Mouse (Mus musculus): ENCODE data around the gene Rfng. TPM values are rescaled to one million over a fixed set of nuclear protein-coding genes. Genes with fewer than 3 reads are reported as not detected.
A peak's percentile ranks its signal among the peaks of the same experiment; 100 is the strongest.
"Not testable (repeated sequence)": the region's sequence is repeated elsewhere in the genome, so short reads cannot be mapped to it uniquely, and the experiment has no call there.

Gene Rfng
- polyA plus RNA-seq (2016; fragmentation: Nextera tagmentation; extraction: Ambion mirVana), result 22.4 and 22.9 TPM in 2 replicates

DNA sequence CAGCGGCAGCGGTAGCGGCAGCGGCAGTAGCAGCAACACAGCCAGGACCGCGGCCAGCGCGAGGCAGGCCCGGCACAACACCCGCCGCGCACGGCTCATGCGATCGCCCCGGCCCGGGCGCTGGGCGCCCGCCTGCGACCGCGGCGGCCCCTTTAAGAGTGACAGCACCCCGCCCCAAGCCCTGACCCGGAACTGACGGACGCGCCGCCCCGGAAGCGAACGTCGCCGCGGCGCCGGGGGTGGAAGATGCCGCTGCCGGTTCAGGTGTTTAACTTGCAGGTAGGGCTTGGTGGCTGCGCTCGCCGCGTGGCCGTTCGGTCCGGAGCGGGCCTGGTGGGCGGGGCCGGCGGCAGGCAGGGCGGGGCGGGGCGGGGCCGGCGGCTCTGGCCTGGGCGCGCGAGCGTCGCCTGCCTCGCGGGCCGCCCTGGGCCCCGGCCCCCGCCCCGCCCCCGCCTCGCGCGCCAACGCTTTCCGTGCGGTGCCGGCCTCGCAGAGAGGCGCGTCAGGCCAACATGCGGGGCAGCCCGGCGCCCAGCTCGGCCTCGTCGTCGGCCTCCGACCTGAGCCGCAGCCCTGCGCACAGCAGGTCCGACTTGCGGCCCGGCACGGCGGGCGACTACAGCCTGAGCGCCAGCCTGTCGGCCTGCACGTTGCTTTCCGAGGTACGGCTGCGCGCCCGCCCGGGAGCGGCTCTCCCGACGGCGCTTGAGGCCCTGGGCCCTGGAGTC is at the start of gene Rfng, which contains the start of gene Gps1:
Gene Rfng (minus strand): TSS at position 144 of the 728 bp plus-strand sequence.
Gene Gps1 (plus strand): TSS at position 209 of the 728 bp plus-strand sequence.
- Histone ChIP-seq H3K4me3 (peak within 1 kb of the TSS; percentile 98), H3K36me3 (peaks cover 57% of the 10 kb centered on the region), H3K9ac (peak within 1 kb of the TSS; percentile 88), H3K27ac (peak within 1 kb of the TSS; percentile 87), H3K4me2 (peak within 1 kb of the TSS; percentile 99), H3K9me3 (replicated peaks) (no peaks in the 10 kb centered on the region), H3K4me1 (peaks cover 38% of the 10 kb centered on the region), H3K27me3 (replicated peaks) (0 out of 2 replicates have a peak, but pooled peaks cover 3% of the 10 kb centered on the region)
- ATAC-seq, result peak; percentile 83
- WGBS (ENCODE audit: insufficient replicate concordance), result under 1% methylated on average over 75 of the region's 107 CpGs

DNA sequence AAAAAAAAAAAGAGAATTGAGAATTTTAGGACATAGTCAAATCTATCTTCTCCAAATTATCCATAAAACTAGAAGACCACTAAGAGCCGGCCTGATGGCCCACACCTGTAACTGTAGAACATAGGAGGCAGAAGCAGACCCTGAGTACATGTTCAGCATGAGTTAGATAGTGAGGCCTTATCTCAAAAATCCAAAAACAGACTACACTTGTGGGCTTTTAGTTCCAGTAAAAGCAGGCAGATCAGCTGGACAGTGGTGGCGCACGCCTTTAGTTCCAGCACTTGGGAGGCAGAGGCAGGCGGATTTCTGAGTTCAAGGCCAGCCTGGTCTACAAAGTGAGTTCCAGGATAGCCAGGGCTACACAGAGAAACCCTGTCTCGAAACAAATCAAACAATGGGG is 49.0 kb upstream of the Rfng start:
- H3K9ac ChIP-seq; H3K27ac ChIP-seq; H3K36me3 ChIP-seq; H3K27me3 ChIP-seq (replicated peaks); H3K4me2 ChIP-seq; H3K9me3 ChIP-seq (replicated peaks); H3K4me3 ChIP-seq: not testable (repeated sequence)
- peaks cover 17% of the 10 kb centered on the region for H3K4me1 ChIP-seq
- 51% methylated on average over 5 of the region's 5 CpGs for WGBS (ENCODE audit: insufficient replicate concordance)
- ATAC-seq, result peak; percentile 46; the same call in 1 of the 2 replicates

DNA sequence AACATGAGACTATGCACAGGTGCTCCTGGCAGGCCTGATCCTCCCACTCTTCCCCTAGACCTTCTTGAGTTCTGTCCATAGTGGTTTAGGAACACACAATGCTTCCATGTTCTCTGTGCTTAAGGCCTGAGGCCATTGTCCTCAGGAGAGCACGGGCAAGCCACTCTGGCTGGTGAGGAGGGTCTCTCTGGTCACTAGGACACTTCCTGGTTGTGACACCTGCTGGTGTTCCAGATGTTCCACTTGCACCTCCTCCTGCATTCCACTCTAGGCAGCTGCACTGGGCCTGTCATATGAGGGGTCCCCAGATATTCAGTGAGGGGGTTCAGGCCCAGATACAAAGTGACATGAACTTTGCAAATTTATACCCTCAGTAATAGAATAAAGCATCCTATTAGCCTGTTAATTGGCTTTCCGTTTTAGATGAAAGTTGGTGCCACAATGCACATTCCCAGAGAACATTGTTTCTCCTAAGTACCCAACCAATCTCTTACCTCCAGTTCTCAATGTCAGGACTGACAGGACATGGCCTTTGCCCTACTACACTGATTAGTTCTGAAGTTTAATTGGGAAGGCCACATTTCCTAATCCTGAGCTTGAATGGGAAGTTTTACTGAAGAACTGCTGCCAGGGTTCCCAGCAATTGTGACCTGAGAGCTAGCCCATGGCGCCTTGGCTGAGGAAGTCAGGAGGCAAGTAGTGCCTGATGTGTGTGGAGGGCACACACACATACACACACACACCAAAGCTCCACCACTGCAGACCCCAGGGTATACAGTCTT is 47.8 kb upstream of the Rfng start:
- H3K9ac ChIP-seq, result no peak overlapping the region
- H3K27me3 ChIP-seq (replicated peaks), result 0 out of 2 replicates have a peak, but pooled peaks cover 4% of the 10 kb centered on the region
- H3K4me3 ChIP-seq, result no peak overlapping the region
- no peak overlapping the region for H3K4me2 ChIP-seq
- 68% methylated on average over 3 of the region's 3 CpGs for WGBS (ENCODE audit: insufficient replicate concordance)
- H3K27ac ChIP-seq, result no peak overlapping the region
- no peaks in the 10 kb centered on the region for H3K9me3 ChIP-seq (replicated peaks)
- peaks cover 17% of the 10 kb centered on the region for H3K4me1 ChIP-seq
- no peaks in the 10 kb centered on the region for H3K36me3 ChIP-seq
- no peak for ATAC-seq

DNA sequence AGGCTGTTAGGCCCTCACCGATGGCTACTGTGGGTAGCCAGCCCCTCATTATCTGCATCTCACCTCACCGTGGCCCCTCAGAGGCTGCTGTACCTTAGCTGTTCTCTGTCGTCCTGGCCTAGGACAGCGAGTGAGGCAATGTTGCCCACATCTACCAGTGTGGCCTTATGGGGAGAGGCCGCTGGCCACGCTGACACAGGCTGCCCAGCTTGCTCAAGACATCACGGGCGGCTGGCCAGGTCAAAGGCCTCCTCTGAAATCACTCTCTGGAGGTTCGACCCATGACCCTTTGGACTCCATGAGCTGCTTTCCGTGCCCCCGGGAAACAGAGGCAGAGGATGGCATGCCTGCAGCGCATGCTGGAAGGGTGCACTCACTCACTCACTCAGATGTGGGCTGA is 46.7 kb upstream of the Rfng start:
- no peaks in the 10 kb centered on the region for H3K9me3 ChIP-seq (replicated peaks)
- H3K27ac ChIP-seq, result no peak overlapping the region
- WGBS (ENCODE audit: insufficient replicate concordance), result 81% methylated on average over 12 of the region's 12 CpGs
- 0 out of 2 replicates have a peak, but pooled peaks cover 4% of the 10 kb centered on the region for H3K27me3 ChIP-seq (replicated peaks)
- H3K36me3 ChIP-seq, result 0 out of 2 replicates have a peak, but pooled peaks cover 4% of the 10 kb centered on the region
- ATAC-seq, result no peak
- H3K4me3 ChIP-seq, result no peak overlapping the region
- H3K4me2 ChIP-seq, result no peak overlapping the region
- no peak overlapping the region for H3K9ac ChIP-seq
- H3K4me1 ChIP-seq, result peaks cover 23% of the 10 kb centered on the region

DNA sequence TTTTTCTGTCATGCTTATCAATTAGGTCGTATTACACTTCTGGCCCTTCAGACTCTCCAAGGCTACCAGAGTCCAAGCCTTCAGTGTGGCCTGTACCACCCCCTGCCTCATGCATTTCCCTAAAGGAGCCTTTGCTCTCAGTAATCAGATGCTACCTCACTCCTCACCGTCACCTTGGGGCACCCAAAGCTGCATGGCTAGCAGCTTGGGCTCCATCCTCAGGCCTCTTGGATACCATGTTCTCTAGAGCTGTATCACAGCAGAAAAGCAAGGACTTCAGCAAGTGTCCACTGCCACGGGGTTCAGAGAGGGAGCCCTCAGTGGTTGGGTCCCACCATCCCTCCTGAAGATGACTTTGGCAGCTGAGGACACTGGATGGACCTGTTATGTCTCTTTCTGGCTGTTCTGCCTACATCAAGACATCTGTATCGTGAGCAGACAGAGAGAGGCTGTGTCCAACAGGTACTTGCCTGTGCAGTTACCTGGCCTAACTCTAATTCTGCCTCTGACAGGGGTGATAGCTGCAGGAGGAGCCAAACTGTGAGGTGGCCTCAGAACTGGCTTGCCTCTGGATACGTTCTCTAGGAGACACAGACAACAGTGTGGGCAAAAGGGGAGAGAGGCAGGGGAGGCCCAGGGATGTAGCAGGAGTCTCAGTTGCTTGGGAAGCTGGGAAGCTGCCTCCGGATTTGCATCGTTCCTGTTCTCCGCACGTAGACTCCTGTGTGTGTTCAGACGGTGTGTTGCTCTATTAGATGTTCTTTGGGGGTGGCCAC is 45.9 kb upstream of the Rfng start:
- Histone ChIP-seq H3K4me1 (peaks cover 30% of the 10 kb centered on the region), H3K4me2 (no peak overlapping the region), H3K9ac (no peak overlapping the region), H3K4me3 (no peak overlapping the region), H3K36me3 (0 out of 2 replicates have a peak, but pooled peaks cover 4% of the 10 kb centered on the region), H3K27ac (no peak overlapping the region), H3K9me3 (replicated peaks) (no peaks in the 10 kb centered on the region), H3K27me3 (replicated peaks) (0 out of 2 replicates have a peak, but pooled peaks cover 4% of the 10 kb centered on the region)
- 81% methylated on average over 10 of the region's 10 CpGs for WGBS (ENCODE audit: insufficient replicate concordance)
- no peak for ATAC-seq

DNA sequence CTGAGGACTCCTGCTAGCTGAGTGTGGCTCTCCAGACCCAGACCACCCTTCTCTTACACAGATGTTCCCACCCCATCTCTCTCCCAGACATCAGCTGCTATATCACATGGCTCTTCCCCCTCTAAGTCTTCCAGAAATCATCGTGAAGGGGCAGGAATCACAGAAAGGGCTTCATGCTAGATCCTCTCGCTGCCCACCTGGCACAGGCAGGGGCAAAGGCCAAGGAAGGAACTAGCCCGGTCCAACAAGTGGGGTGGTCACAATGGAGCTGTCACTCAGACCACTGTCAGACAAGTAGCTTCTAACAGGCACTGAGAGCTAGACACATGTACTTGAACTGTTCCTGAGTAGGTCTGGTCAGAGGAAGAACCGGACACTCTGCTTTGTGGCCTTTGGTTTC is 44.4 kb upstream of the Rfng start:
- no peak for ATAC-seq
- peaks cover 34% of the 10 kb centered on the region for H3K4me1 ChIP-seq
- 0 out of 2 replicates have a peak, but pooled peaks cover 4% of the 10 kb centered on the region for H3K27me3 ChIP-seq (replicated peaks)
- H3K4me2 ChIP-seq, result no peak overlapping the region
- H3K9me3 ChIP-seq (replicated peaks), result no peaks in the 10 kb centered on the region
- 0 out of 2 replicates have a peak, but pooled peaks cover 4% of the 10 kb centered on the region for H3K36me3 ChIP-seq
- no peak overlapping the region for H3K9ac ChIP-seq
- 68% methylated on average over 4 of the region's 4 CpGs for WGBS (ENCODE audit: insufficient replicate concordance)
- H3K27ac ChIP-seq, result no peak overlapping the region
- no peak overlapping the region for H3K4me3 ChIP-seq

DNA sequence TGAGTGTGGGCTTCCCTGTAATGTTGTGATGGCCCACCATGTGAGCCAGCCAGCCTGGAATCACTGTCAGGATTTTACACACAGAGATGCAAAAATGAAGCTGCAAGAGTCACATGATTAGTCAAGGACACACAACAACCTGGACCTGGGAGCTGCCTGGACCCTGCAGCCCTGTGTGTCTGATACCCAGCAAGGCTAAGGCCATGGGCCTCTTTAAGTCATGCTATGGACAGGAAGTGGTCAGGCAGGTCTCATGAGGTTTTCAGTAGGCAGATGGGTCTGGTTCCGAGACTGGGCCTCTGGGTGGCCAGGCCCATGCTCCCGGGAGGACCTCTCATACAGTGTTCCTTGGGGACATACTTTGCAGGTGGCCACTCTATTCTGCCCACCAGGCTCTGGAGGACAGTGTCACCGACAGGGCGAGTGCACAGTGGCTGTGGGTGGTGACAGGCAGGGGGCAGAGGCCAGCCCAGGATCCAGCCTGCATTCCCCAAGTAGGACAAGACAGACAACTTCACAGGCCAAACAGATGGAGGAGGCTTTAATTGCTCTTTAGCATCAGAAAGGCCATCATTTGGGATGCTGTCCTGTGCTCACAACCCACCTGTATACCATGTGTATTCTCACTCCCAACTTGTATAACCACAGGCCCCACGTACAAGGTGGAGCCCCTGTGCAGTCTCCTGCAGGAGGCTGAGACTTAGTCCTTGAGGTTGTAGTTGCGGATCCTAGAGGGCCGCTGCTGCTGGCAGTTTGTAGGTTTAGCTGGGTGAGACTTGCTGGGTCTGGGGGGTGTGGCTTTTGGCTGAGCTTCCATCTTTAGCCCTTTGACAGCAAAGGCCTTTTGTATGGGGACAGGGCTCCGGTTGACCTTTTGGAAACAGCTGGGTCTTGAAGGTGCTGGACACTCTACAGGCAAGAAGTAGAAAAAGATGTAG is 42.3 kb upstream of the Rfng start:
- ATAC-seq, result no peak
- Histone ChIP-seq H3K9ac (no peak overlapping the region), H3K9me3 (replicated peaks) (no peaks in the 10 kb centered on the region), H3K4me2 (no peak overlapping the region), H3K27me3 (replicated peaks) (0 out of 2 replicates have a peak, but pooled peaks cover 4% of the 10 kb centered on the region), H3K4me3 (no peak overlapping the region), H3K4me1 (peaks cover 45% of the 10 kb centered on the region), H3K27ac (peak overlapping the region; percentile 90; the same call in 1 of the 2 replicates), H3K36me3 (peaks cover 18% of the 10 kb centered on the region)
- WGBS (ENCODE audit: insufficient replicate concordance), result 82% methylated on average over 8 of the region's 8 CpGs

DNA sequence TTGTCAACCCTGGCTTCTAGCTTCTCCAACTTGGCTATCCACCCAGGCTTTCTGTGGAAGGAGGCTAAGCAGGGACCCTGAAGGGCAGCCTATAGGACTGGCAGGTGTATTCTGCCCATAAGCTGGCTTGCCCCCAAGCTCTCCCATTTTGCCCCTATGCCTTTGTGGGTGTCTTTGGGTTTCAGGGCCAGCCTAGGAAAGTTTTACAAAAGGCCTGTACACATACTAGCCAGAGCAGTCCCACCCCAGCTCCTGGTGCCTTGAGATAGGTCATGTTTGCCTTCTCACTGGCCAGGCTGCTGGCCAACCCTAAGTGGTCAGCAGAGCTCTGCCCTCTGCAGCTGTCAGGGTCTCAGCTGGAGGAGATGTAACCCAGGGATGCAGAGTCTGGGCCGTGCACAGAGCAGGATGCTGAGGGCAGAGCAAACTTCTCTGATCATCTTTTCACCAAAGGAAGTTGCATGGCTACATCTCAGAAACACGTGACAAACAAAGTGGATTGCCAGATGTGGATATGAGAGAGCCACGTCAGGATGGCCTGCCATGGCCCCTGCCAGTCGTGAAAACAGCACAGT is 41.4 kb upstream of the Rfng start:
- H3K4me1 ChIP-seq, result peaks cover 50% of the 10 kb centered on the region
- H3K27me3 ChIP-seq (replicated peaks), result 0 out of 2 replicates have a peak, but pooled peaks cover 4% of the 10 kb centered on the region
- peaks cover 28% of the 10 kb centered on the region for H3K36me3 ChIP-seq
- H3K27ac ChIP-seq, result peak overlapping the region; percentile 90
- no peak for ATAC-seq
- H3K9ac ChIP-seq, result peak overlapping the region; percentile 70
- peak overlapping the region; percentile 95 for H3K4me2 ChIP-seq
- no peaks in the 10 kb centered on the region for H3K9me3 ChIP-seq (replicated peaks)
- peak overlapping the region; percentile 77 for H3K4me3 ChIP-seq
- 67% methylated on average over 4 of the region's 4 CpGs for WGBS (ENCODE audit: insufficient replicate concordance)

DNA sequence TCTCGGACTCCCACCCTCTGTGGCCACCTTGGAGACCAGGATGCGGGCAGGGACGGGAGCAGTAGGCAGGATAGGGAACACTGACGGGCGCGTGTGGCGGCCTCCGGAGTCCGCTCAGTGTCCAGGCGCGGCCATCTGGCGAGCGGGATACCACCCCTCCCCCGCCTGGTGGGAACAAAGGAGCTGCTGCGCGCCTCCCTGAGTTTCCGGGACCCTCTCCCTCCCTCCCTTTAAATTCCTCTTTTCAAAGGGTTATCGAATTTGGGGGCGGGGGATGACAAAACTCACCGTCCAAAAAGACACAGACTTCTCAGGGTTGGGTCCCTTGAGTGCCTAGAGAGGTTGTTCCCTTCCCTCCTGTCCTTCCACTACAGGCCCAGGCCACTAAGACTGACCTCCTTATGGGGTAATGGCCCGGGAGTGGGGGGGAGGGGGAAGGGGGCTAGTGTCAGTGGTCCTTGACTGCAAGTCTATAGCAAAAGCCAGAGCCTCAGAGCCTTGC is 40.8 kb upstream of the Rfng start:
- no peak for ATAC-seq
- Histone ChIP-seq H3K9ac (peak overlapping the region; percentile 70), H3K4me1 (peaks cover 50% of the 10 kb centered on the region), H3K4me2 (peak overlapping the region; percentile 95), H3K9me3 (replicated peaks) (no peaks in the 10 kb centered on the region), H3K36me3 (peaks cover 33% of the 10 kb centered on the region), H3K4me3 (peak overlapping the region; percentile 77), H3K27ac (peak overlapping the region; percentile 90), H3K27me3 (replicated peaks) (0 out of 2 replicates have a peak, but pooled peaks cover 4% of the 10 kb centered on the region)
- under 1% methylated on average over 21 of the region's 21 CpGs for WGBS (ENCODE audit: insufficient replicate concordance)
